Mouse (Mus musculus) forebrain, embryonic 10.5 days (tissue): ENCODE measurements around the gene Mettl7a1. TPM values are rescaled to one million over a fixed set of nuclear protein-coding genes. Genes with fewer than 3 reads are reported as not detected.
A peak's percentile ranks its signal among the peaks of the same experiment; 100 is the strongest.
"Not testable (repeated sequence)": the region's sequence is repeated elsewhere in the genome, so short reads cannot be mapped to it uniquely, and the experiment has no call there.

Experiments
- DNase-seq: peaks from one replicate; pipeline ENCODE4 v3.0.0-alpha.2; 2017; ENCODE audit warnings: low spot score; ENCODE audit errors: extremely low spot score
- H3K27ac ChIP-seq: fragments of 300-500 bp; sonication (generic); 2 replicates; pipeline ENCODE4 v1.5.1; 2016; ENCODE audit warnings: mild to moderate bottlenecking
- H3K27me3 ChIP-seq: fragments of 300-500 bp; sonication (generic); 2 replicates; pipeline ENCODE4 v1.6.1; 2016; ENCODE audit warnings: mild to moderate bottlenecking; ENCODE audit not compliant: poor library complexity, severe bottlenecking
- H3K36me3 ChIP-seq: fragments of 300-500 bp; sonication (generic); replicated peaks from 2 replicates; pipeline ENCODE4 v1.6.1; 2016; ENCODE audit warnings: mild to moderate bottlenecking, moderate library complexity
- H3K4me1 ChIP-seq: fragments of 300-500 bp; sonication (generic); 2 replicates; pipeline ENCODE4 v1.6.1; 2016
- H3K4me3 ChIP-seq: fragments of 300-500 bp; sonication (generic); 2 replicates; pipeline ENCODE4 v1.5.1; 2016; ENCODE audit warnings: mild to moderate bottlenecking, moderate library complexity
- H3K9me3 ChIP-seq: fragments of 300-500 bp; sonication (generic); 2 replicates; pipeline ENCODE4 v1.6.1; 2016; ENCODE audit warnings: mild to moderate bottlenecking, moderate library complexity
- WGBS: fragments of 180-500 bp; shearing (Covaris S2); methylation state at CpG from one replicate; pipeline ENCODE4 v1.1.7; 2016; 5-methylcytosine and 5-hydroxymethylcytosine counted together
- polyA plus RNA-seq: library from polyadenylated mRNA; unstranded; fragments of >200 nt; fragmentation: Nextera tagmentation; extraction: Ambion mirVana; gene quantifications from 2 replicates; pipeline ENCODE4 v1.2.1, GENCODE M21; 2016

Mettl7a1 gene
- polyA plus RNA-seq, result 3.8 and 3.9 TPM in 2 replicates

DNA sequence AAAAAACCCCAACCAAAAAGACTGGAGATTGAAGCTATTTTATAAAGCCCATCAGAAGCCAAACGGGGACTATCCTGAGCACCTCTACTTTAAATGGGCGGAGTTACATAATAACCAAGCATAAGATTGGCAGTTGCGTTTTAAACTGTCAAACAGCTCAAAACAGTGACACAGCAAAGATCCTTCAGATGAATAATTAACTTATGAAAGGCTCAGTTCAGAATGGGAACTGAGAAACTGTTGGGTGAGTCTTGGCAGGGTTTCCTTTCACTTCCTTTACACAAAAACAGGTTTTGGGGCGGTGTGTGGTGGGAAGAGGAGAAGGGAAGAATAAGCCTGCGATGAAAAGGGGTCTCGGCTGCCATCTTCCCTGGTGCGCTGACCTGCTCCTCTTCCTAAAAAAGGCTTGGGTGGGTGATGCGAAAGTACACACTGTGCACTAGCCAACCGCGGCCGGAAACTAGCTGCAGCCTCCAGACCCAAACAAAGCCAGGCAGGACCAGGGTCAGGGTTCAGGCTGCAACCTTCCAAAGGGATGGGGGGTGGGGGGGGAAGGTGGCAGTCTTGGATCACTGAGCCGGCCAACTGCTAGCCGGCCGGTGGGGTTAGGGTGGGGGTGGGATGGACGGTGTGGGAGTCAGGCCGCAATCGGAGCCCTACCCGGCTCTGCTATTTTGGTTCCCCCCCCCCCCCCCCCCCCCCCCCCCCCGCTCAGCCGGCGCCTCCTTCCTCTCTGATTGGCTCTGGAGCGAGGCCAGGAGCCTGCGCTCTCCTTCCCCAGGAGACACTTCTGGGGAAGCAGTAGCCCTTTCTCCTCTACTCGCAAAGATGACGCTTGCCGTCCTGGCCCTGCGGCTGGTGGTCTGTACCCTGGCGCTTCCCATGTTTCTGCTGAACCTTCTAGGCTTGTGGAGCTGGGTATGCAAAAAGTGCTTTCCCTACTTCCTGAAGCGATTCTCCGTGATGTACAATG lies at the start of gene Mettl7a1:
Gene Mettl7a1 (plus strand): TSS at position 122 of the 973 bp plus-strand sequence.
- WGBS, result 5% methylated on average over 21 of the region's 30 CpGs
- peak within 1 kb of the TSS; percentile 90 for H3K27ac ChIP-seq
- no peaks in the 10 kb centered on the region for H3K36me3 ChIP-seq
- peaks cover 33% of the 10 kb centered on the region for H3K4me1 ChIP-seq
- no peaks in the 10 kb centered on the region for H3K27me3 ChIP-seq
- H3K9me3 ChIP-seq, result no peaks in the 10 kb centered on the region
- H3K4me3 ChIP-seq, result peak within 1 kb of the TSS; percentile 60
- DNase-seq, result peak; percentile 76

DNA sequence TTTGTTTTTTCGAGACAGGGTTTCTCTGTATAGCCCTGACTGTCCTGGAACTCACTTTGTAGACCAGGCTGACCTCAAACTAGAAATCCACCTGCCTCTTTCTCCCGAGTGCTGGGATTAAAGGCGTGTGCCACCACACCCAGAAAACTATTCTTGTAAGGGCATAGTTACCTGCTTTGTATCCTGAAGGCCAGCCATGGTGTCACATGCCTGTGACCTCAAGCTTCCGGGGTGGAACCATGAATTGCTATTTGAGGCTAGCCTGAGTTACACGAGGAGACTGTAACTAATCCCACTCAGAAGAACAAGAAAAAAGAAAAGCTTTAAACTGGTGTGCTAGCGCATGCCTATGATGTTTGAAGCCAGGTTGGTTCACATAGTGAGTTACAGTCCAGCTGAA lies 47.6 kb upstream of the Mettl7a1 start:
- H3K27me3 ChIP-seq, result no peaks in the 10 kb centered on the region
- H3K27ac ChIP-seq, result no peak overlapping the region
- DNase-seq, result no peak
- WGBS, result 93% methylated on average over 6 of the region's 6 CpGs
- H3K4me1 ChIP-seq, result no peaks in the 10 kb centered on the region
- no peak overlapping the region for H3K4me3 ChIP-seq
- peaks cover 91% of the 10 kb centered on the region for H3K36me3 ChIP-seq
- H3K9me3 ChIP-seq, result no peaks in the 10 kb centered on the region

DNA sequence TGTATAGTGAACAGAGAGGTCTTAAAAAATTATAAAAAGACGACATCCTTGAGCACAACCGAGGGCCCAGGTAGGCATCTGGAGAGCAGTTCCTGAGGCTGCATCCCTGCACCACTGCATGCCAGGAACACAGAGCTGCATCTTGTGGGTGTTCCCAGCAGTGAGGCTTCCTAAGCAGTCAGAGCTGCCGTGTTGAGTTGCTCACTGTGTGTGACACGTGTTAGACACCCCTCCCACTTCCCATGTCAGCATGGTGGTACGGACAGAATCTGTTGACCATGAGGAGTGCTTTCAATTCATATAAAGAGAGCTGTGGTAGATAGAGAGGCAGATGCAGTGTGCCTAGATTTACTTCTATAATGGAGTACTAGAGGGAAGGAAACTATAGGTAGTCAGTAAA lies 46.6 kb upstream of the Mettl7a1 start:
- no peaks in the 10 kb centered on the region for H3K4me1 ChIP-seq
- H3K4me3 ChIP-seq, result no peak overlapping the region
- H3K36me3 ChIP-seq, result peaks cover 90% of the 10 kb centered on the region
- DNase-seq, result no peak
- H3K27ac ChIP-seq, result no peak overlapping the region
- no peaks in the 10 kb centered on the region for H3K27me3 ChIP-seq
- 95% methylated on average over 5 of the region's 5 CpGs for WGBS
- no peaks in the 10 kb centered on the region for H3K9me3 ChIP-seq

DNA sequence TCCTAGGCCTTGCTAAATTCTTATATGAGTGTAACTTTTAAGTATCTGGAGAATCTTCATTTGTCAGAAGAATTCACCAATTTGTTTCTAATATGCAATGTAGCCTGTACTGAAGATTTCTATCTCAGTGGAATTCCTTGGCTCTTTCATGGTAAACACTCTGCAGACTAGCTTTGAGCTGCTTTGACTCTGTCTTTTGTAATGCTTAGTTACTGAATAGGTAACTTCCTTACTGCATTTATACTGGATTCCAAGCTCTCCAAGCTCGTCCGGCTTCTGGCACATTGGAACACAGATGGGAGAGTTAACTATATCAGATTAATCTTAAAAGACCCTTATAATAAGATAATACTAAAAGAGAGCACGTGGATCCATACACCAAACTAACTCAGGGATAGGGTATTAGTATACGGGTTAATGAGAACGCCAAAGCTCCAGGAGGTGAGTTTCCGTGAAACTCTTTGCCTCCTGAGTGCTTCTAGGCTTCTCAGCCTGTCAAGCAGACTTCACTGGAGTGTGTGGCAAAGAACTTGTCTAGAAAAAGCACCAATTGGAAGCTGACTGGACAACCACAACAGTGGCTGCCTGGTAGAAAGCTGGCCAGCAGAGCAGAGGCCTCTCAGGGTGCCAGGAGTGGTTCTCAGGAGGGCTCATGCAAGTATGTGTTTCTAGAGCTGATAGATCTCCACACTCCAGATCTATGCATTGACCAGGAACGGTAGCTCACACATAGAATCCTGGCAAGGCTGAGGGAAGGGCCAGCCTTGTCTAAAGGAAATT lies 45.1 kb upstream of the Mettl7a1 start:
- Histone ChIP-seq H3K4me1 (no peaks in the 10 kb centered on the region), H3K9me3 (no peaks in the 10 kb centered on the region), H3K27me3 (no peaks in the 10 kb centered on the region), H3K36me3 (peaks cover 75% of the 10 kb centered on the region), H3K27ac (no peak overlapping the region), H3K4me3 (no peak overlapping the region)
- 95% methylated on average over 7 of the region's 7 CpGs for WGBS
- no peak for DNase-seq

DNA sequence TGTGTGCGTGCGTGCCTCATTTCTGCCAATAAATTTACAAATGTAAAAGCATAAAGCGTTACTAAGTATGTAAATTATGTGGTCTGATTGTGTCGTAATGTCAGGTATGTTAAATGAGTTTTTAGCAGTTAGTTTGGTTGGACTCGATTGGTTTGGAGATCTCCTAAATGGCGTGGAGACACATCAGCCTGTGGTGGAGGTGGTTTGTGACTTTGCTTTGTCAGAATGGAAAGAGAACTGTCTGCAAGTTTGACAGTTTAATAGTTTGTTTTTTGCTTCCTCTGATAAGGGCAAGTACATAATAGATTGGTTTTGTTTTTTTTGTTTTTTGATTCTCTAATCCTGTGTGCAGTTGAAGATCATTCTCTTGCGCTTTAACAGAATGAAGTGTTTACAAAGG lies 43.6 kb upstream of the Mettl7a1 start:
- DNase-seq, H3K27me3 ChIP-seq, H3K9me3 ChIP-seq, H3K4me3 ChIP-seq, H3K4me1 ChIP-seq, H3K27ac ChIP-seq: not testable (repeated sequence)
- WGBS, result 89% methylated on average over 7 of the region's 7 CpGs
- peaks cover 60% of the 10 kb centered on the region for H3K36me3 ChIP-seq

DNA sequence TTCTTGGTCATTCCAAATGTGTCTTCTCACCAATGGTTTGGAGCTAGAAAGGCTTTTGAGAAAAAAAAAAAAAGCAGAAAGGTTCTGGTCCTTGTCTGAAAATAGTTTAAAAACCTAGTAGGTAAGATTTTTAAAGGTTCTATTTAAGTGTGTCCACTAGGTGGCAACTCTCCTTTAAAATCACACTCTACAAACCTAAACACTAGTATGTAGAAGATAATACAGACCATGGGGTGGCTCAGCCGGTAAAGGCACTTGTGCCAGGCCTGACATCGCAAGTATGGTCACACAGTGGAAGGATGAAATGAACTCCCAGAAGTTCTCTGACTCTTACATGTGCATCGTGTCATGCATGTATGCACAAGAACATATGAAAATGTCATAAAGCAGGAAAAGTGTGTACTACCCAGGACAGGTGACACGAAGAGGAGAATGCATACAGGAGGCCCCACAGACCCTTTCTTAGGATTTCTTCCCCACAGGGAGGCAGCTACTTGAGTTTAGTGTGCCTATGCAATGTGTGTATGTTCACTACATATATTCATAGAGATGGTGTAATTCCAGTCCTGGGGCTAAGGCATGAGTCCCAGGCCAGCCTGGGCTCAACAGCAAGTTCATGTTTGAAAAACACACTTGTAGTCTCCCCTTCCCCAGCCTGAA lies 40.6 kb upstream of the Mettl7a1 start:
- WGBS, result 24% methylated on average over 4 of the region's 4 CpGs
- Histone ChIP-seq H3K4me3 (no peak overlapping the region), H3K4me1 (no peaks in the 10 kb centered on the region), H3K36me3 (peaks cover 30% of the 10 kb centered on the region), H3K27me3 (no peaks in the 10 kb centered on the region), H3K9me3 (no peaks in the 10 kb centered on the region), H3K27ac (no peak overlapping the region)
- DNase-seq, result no peak

DNA sequence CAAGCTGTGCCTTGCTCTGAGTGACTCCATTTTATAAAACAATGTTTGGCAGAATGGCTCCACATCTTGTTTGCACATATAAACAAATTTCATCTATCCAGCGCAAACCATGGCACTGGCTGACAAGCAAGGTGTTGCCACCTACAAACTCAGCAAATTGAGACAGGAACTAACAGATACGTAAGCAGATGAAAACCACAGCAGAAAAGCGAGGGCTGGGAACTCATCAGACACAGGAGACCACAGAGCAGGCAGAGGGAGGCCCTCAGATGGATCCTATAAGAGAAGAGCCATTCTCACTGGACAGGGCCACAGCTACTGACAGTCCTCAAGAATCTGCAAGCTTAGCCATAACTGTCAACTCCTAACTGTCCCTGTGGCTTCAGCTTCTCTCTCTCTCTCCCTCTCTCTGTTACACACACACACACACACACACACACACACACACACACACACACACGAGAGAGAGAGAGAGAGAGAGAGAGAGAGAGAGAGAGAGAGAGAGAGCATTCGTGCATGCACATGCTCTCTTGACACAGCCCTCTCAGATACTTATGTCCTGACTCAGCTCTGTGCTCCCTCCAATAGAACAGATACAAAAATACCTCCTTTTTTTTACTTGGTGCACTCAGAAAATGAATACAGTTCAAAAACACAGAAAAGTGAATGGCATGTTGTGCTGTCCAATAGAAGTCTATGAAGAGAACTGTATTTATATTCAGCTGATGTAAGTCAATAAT lies 38.2 kb upstream of the Mettl7a1 start:
- Histone ChIP-seq H3K36me3 (peaks cover 13% of the 10 kb centered on the region), H3K9me3 (no peaks in the 10 kb centered on the region), H3K4me3 (no peak overlapping the region), H3K27ac (no peak overlapping the region), H3K4me1 (peaks cover 11% of the 10 kb centered on the region), H3K27me3 (peaks cover 15% of the 10 kb centered on the region)
- WGBS, result 85% methylated on average over 4 of the region's 5 CpGs
- no peak for DNase-seq

DNA sequence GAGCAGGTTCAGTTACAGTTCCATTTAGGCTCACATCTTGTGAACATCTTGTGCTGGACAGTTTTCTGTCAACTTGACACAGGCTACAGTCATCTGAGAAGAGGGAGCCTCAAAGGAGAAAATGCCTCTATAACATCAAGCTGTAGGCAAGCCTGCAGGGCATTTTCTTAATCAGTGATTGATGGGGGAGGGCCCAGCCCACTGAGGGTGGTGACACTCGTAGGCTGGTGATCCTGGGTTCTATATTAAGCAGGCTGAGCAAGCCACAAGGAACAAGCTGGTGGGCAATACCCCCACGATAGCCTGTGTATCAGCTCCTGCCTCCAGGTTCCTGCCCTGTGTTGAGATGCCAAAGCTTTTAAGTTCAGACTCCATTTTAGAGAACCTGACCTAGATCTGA lies 35.0 kb upstream of the Mettl7a1 start:
- H3K27me3 ChIP-seq, result peaks cover 23% of the 10 kb centered on the region
- WGBS, result 80% methylated on average over 2 of the region's 2 CpGs
- no peak overlapping the region for H3K27ac ChIP-seq
- peaks cover 14% of the 10 kb centered on the region; the same call in 1 of the 2 replicates for H3K9me3 ChIP-seq
- no peaks in the 10 kb centered on the region for H3K36me3 ChIP-seq
- H3K4me1 ChIP-seq, result peaks cover 11% of the 10 kb centered on the region
- DNase-seq, result no peak
- no peak overlapping the region for H3K4me3 ChIP-seq

DNA sequence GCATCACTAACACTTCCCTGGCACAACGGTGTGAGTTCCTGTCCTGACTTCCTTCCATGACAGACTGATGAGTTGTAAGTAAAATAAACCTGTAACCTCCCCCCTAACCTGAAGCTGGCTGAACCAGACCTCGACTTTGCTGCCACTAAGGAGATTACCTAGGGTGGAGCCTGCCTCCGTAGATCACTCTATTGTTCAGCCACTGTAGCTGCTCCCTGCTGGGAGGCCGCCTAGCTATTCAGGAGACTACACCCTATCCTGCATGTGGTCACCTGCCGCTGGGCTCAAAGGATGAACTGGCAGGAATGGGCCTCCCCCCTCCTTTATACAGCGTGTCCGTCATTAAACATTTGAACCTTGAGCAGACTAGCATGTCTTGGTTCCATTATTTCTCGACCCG lies 34.2 kb upstream of the Mettl7a1 start:
- H3K9me3 ChIP-seq, result peaks cover 14% of the 10 kb centered on the region; the same call in 1 of the 2 replicates
- H3K27ac ChIP-seq, result no peak overlapping the region
- 13% methylated on average over 9 of the region's 9 CpGs for WGBS
- H3K4me3 ChIP-seq, result no peak overlapping the region; the same call in 1 of the 2 replicates
- H3K36me3 ChIP-seq, result no peaks in the 10 kb centered on the region
- H3K27me3 ChIP-seq, result peaks cover 23% of the 10 kb centered on the region
- H3K4me1 ChIP-seq, result peaks cover 11% of the 10 kb centered on the region
- no peak for DNase-seq

DNA sequence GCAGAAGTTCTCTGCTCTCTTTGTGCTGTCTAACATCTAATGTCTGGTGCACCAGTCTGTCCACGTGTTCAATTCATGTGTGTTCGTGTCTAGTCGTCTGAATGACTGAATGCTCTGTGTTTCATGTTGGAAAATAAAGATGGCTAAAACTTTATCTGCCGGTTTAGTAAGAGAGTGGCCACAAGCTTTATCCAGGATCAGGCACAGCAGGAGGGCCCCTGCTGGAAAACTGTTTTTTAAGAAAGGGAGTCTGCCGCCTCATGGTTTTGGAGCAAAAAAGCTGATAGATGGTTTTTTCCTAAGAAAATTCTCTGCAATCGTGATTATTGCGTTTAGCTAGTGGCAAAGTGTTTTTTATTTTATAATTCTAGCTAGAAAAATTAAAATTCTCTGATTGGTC lies 33.3 kb upstream of the Mettl7a1 start:
- not testable (repeated sequence) for H3K36me3 ChIP-seq, DNase-seq, H3K4me3 ChIP-seq, H3K27ac ChIP-seq
- 14% methylated on average over 7 of the region's 7 CpGs for WGBS
- Histone ChIP-seq H3K27me3 (peaks cover 23% of the 10 kb centered on the region), H3K4me1 (peaks cover 11% of the 10 kb centered on the region), H3K9me3 (peaks cover 14% of the 10 kb centered on the region; the same call in 1 of the 2 replicates)

DNA sequence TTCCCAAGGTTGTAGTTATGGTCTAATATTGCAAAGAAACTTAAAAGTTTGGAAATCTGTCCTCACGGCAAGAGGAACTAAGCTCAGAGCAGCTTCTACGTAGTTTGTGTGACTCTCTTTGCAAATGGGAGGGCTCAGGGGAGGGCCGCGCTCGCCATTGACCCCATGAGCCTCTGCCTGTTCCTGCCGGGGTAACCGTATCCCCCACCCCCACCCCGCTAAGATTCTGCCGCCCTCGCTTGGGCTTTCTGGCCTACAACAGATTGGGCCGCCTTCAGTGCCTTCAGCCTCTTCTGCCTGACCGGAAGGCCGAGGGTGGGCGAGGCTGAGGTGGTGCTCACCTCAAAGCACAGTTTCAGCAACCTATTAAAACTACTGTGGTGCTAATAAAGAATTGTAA lies 32.5 kb upstream of the Mettl7a1 start:
- 62% methylated on average over 14 of the region's 14 CpGs for WGBS
- Histone ChIP-seq H3K4me1 (peaks cover 11% of the 10 kb centered on the region), H3K27me3 (peaks cover 23% of the 10 kb centered on the region), H3K27ac (no peak overlapping the region), H3K9me3 (peaks cover 14% of the 10 kb centered on the region; the same call in 1 of the 2 replicates), H3K4me3 (no peak overlapping the region), H3K36me3 (no peaks in the 10 kb centered on the region)
- DNase-seq, result no peak

DNA sequence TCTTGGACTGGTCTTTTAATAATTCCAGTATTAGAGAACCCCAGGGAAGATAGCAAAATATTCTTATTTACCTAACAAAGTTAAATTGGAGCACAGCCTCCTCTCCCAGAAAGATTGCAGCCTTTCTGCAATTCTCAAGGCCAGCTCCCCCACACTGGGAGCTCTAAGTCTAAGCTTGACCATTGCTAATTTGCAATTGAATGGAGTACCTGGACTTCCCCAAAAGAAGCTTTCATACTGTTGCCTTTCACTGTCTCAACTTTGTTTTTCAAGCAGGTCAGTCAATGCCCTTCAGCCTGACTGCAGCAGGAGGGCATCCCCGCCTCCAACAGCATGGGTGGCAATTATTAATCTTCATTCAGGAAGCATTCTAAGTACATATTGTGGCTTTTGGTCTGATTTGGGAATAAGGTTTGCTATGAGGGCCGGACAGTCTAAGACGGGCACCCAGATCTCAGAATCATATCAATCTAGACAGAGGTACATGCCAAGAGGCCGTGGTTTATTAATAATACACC lies 30.1 kb upstream of the Mettl7a1 start:
- H3K4me1 ChIP-seq, result peaks cover 11% of the 10 kb centered on the region
- not testable (repeated sequence) for DNase-seq, H3K4me3 ChIP-seq, H3K27ac ChIP-seq, H3K36me3 ChIP-seq
- peaks cover 14% of the 10 kb centered on the region; the same call in 1 of the 2 replicates for H3K9me3 ChIP-seq
- 92% methylated on average over 4 of the region's 4 CpGs for WGBS
- peaks cover 23% of the 10 kb centered on the region for H3K27me3 ChIP-seq
